Mouse (Mus musculus) heart, postnatal 25 days (tissue): ENCODE results near the gene 5330417C22Rik. TPM values are rescaled to one million over a fixed set of nuclear protein-coding genes. Genes with fewer than 3 reads are reported as not detected.
"Not testable (repeated sequence)": the region's sequence is repeated elsewhere in the genome, so short reads cannot be mapped to it uniquely, and the experiment has no call there.

Source experiments
- DNase-seq: peaks from one replicate; pipeline ENCODE4 v3.0.0; 2022; ENCODE audit warnings: low spot score
- intact Hi-C: fragments of 180-260 bp; cut with DNase I; formaldehyde crosslinking; loops from one replicate; pipeline ENCODE4 v1.15.1; 2025
- total RNA-seq, 2 experiments: library from RNA; stranded (reverse); gene quantifications; 2 replicates each; pipeline ENCODE4 v1.2.3; 2021

Gene 5330417C22Rik
- total RNA-seq, 2 experiments from 2014 or later: 0.05 to 0.17 TPM

GRCm38 (mm10) chr3:108533951-108534350 is 2.4 kb downstream of the 5330417C22Rik start, which contains the start of gene 1700013F07Rik:
Gene 1700013F07Rik, plus strand, starts transcription at chr3:108534150.
- intact Hi-C loops: no loop called here
- DNase-seq: no peak

GRCm38 (mm10) chr3:108533114-108533885 is 3.0 kb downstream of the 5330417C22Rik start:
- DNase-seq: no peak
- intact Hi-C loops: no loop called here

GRCm38 (mm10) chr3:108528489-108528888 is 7.8 kb downstream of the 5330417C22Rik start:
- no peak for DNase-seq
- intact Hi-C loops: no loop called here

- DNase-seq: no peak
- intact Hi-C loops: no loop called here
Observed at GRCm38 (mm10) chr3:108523415-108523814, 12.9 kb downstream of the 5330417C22Rik start.

- no peak for DNase-seq
- intact Hi-C loops: no loop called here
Observed at GRCm38 (mm10) chr3:108518276-108518675, 18.1 kb downstream of the 5330417C22Rik start.

- intact Hi-C loops: no loop called here
Observed at GRCm38 (mm10) chr3:108513465-108513864, 22.9 kb downstream of the 5330417C22Rik start.

GRCm38 (mm10) chr3:108510716-108511483 is 25.4 kb downstream of the 5330417C22Rik start:
- no peak for DNase-seq
- intact Hi-C loops: no loop called here

More at GRCm38 (mm10) chr3:108513465-108513864, 22.9 kb downstream of the 5330417C22Rik start:
- DNase-seq: no peak

- intact Hi-C loops: no loop called here
- no peak for DNase-seq
Observed at GRCm38 (mm10) chr3:108510156-108510555, 26.2 kb downstream of the 5330417C22Rik start.

GRCm38 (mm10) chr3:108508745-108509474 is 27.4 kb downstream of the 5330417C22Rik start:
- intact Hi-C loops: no loop called here

GRCm38 (mm10) chr3:108503908-108504307 is 32.4 kb downstream of the 5330417C22Rik start:
- intact Hi-C loops: no loop called here
- DNase-seq: no peak

More at GRCm38 (mm10) chr3:108508745-108509474, 27.4 kb downstream of the 5330417C22Rik start:
- no peak for DNase-seq

GRCm38 (mm10) chr3:108501411-108501810 is 34.9 kb downstream of the 5330417C22Rik start:
- DNase-seq, intact Hi-C loops: not testable (repeated sequence)

GRCm38 (mm10) chr3:108499826-108500225 is 36.5 kb downstream of the 5330417C22Rik start:
- DNase-seq: no peak
- intact Hi-C loops: no loop called here

- intact Hi-C loops: no loop called here
Observed at GRCm38 (mm10) chr3:108497602-108498001, 38.7 kb downstream of the 5330417C22Rik start.

GRCm38 (mm10) chr3:108495486-108495885 is 40.9 kb downstream of the 5330417C22Rik start:
- intact Hi-C loops: no loop called here
- DNase-seq: no peak

More at GRCm38 (mm10) chr3:108497602-108498001, 38.7 kb downstream of the 5330417C22Rik start:
- DNase-seq: no peak

GRCm38 (mm10) chr3:108494861-108495474 is 41.4 kb downstream of the 5330417C22Rik start:
- DNase-seq: no peak
- intact Hi-C loops: no loop called here

GRCm38 (mm10) chr3:108489968-108490367 is 46.4 kb downstream of the 5330417C22Rik start:
- intact Hi-C loops: no loop called here
- DNase-seq: no peak

- DNase-seq: no peak
- intact Hi-C loops: no loop called here
Observed at GRCm38 (mm10) chr3:108484749-108485148, 51.6 kb downstream of the 5330417C22Rik start.

GRCm38 (mm10) chr3:108478800-108479199 is 57.5 kb downstream of the 5330417C22Rik start:
- DNase-seq: no peak

GRCm38 (mm10) chr3:108476761-108477619 is 59.3 kb downstream of the 5330417C22Rik start:
- intact Hi-C loops: no loop called here
- DNase-seq: no peak

More at GRCm38 (mm10) chr3:108478800-108479199, 57.5 kb downstream of the 5330417C22Rik start:
- intact Hi-C loops: no loop called here
